Mouse (Mus musculus): ENCODE data around the gene Naa38. TPM values are rescaled to one million over a fixed set of nuclear protein-coding genes. Genes with fewer than 3 reads are reported as not detected.

The Naa38 gene
- polyA plus RNA-seq, 1 experiment from 2014 or later = 164 TPM

DNA sequence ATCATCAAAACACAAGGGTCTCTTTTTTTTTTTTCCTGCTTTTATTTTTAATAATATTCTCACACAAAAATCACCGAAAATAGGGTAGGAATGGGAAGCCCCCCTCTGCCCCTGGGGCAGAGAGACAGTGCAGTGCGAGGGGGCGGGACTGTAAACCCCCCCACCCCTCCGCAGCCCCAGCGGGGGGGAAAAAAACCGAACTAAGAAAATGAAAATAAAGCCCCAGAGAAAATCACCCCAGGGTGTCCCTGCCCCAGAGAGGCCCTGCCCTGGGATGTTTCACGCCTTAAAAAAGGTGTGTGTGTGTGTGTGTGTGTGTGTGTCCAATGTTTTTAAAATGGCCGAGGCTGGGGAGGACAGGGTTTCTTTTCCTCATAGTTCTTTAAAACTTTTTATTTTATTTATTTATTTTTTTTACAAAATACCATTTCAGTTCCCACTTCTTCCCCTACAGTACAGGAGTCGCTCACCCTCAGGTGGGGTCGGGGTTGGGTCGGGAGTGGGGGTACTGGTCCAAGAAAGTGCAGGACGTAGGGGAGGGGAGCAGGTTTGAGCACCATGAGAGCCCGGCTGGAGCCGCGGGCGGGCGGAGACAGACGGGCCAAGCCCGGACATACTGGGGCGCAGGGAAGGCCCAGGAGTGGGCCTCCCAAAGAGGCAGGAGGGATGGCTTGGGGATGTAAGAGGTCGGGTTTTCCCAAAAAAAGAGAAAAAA lies 3.4 kb downstream of the Naa38 start:
- 50% methylated on average over 21 of the region's 21 CpGs for WGBS
- no peaks in the 10 kb centered on the region for H3K27me3 ChIP-seq (replicated peaks; ENCODE audit: control insufficient read depth, insufficient read depth, low read length)
- no peak for TF ChIP-seq CTCF (IDR thresholded peaks at IDR 0.05; ENCODE audit: low read depth)
- peaks cover 37% of the 10 kb centered on the region for H3K36me3 ChIP-seq (ENCODE audit: control insufficient read depth, insufficient read depth)
- H3K9ac ChIP-seq (ENCODE audit: low read depth, low read length) = no peak overlapping the region
- no peak overlapping the region for H3K4me3 ChIP-seq (ENCODE audit: low read depth, low read length)
- 0 out of 2 replicates have a peak, but pooled peaks cover 5% of the 10 kb centered on the region for H3K4me1 ChIP-seq (replicated peaks; ENCODE audit: control insufficient read depth, insufficient read depth, low read length)
- no peak for ATAC-seq
- H3K9me3 ChIP-seq (ENCODE audit: control insufficient read depth) = no peaks in the 10 kb centered on the region
- peak overlapping the region; percentile 23 for H3K27ac ChIP-seq (ENCODE audit: low read depth, low read length)
- peak overlapping the region; percentile 76; the same call in 1 of the 2 replicates for H3K4me2 ChIP-seq (replicated peaks; ENCODE audit: low read depth)

DNA sequence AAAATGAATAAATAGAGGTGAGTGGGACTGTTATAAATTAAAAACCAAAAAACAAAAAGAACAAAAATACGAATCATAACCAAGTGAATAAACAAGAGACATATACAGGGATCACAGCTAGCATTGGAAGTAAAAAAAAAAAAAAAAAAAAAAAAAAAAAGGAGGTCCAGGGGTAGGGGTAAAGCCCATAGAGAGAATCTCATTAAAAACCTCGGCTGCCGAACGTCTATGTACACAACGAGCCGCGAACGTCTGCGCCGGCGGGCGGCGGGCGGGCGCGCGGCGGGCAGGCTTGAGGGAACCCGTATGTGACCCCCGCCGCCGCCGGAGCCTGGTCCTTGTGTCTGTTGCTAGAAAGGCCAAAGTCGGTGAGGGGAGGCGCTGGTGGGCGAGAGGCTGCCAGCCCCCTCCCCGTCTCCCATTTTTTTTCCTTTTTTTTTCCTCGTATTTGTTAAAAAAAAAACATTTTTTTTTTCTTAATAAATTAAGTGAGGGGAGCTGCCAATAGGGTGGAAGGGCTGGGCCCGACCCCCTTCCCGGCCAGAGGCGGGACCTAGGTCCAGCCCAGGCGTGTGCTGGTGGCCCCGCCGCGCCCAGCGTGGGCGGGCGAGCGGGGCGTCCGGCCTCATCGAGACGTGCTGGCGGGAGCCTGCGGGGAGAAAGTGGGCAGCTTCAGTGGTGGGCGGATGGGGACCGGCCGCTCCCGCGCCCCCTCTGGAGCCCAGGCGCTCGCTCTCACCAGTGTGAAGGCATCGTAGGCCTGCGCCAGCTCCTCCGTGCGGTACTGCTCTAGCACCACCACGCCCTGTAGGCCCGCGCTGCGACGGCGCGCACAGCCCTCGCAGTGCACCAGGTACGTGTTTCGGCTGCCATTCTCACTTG lies 4.2 kb downstream of the Naa38 start:
- Histone ChIP-seq H3K4me3 (ENCODE audit: low read depth, low read length) (no peak overlapping the region), H3K4me1 (replicated peaks; ENCODE audit: control insufficient read depth, insufficient read depth, low read length) (0 out of 2 replicates have a peak, but pooled peaks cover 5% of the 10 kb centered on the region), H3K4me2 (replicated peaks; ENCODE audit: low read depth) (0 out of 2 replicates have a peak overlapping the region, but pooled peaks have one; percentile 21), H3K9me3 (ENCODE audit: control insufficient read depth) (no peaks in the 10 kb centered on the region), H3K36me3 (ENCODE audit: control insufficient read depth, insufficient read depth) (peaks cover 45% of the 10 kb centered on the region), H3K9ac (ENCODE audit: low read depth, low read length) (no peak overlapping the region), H3K27ac (ENCODE audit: low read depth, low read length) (0 out of 2 replicates have a peak overlapping the region, but pooled peaks have one; percentile 41), H3K27me3 (replicated peaks; ENCODE audit: control insufficient read depth, insufficient read depth, low read length) (no peaks in the 10 kb centered on the region)
- ATAC-seq = no peak
- TF ChIP-seq CTCF (IDR thresholded peaks at IDR 0.05; ENCODE audit: low read depth) = no peak
- WGBS = 60% methylated on average over 65 of the region's 66 CpGs

DNA sequence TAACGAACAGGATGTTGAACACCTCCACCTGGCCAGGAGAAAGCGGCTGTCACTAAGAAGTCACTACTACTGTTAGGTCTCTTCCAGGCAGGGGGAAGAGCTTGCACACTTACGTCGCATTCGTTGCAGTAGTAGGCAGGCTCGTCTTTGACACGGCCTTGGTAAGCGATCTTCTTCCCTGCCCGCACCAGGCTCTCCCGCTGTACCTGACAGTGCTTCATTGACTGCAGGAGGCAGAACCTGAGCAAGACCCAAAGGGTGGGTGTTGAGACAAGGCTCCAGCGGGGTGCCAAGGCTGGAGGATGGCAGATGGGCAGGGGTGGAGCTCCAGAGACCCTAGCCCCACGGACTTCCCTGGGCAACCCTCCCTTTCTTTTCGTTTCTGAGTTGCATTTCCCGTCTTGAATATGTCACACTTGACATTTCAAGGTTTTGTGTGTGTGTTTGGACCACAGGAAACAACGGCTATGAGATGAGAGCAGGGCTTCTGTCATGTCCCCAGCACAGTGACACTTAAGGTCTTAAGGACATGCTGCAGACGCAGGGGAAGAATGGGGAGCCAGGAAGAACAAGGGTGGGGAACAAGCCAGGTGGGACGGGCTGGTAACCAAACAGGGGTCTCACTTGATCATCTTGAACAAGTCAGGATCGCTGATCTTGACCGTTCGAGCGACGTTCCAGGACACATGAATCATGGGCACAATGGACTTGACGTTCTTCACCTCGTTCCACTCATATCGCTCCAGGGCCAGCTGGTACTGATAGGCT lies 5.0 kb downstream of the Naa38 start:
- H3K4me2 ChIP-seq (replicated peaks; ENCODE audit: low read depth) = 0 out of 2 replicates have a peak overlapping the region, but pooled peaks have one; percentile 3
- 0 out of 2 replicates have a peak, but pooled peaks cover 5% of the 10 kb centered on the region for H3K4me1 ChIP-seq (replicated peaks; ENCODE audit: control insufficient read depth, insufficient read depth, low read length)
- no peak overlapping the region for H3K4me3 ChIP-seq (ENCODE audit: low read depth, low read length)
- H3K9ac ChIP-seq (ENCODE audit: low read depth, low read length) = no peak overlapping the region
- 81% methylated on average over 25 of the region's 25 CpGs for WGBS
- 0 out of 2 replicates have a peak overlapping the region, but pooled peaks have one; percentile 41 for H3K27ac ChIP-seq (ENCODE audit: low read depth, low read length)
- H3K27me3 ChIP-seq (replicated peaks; ENCODE audit: control insufficient read depth, insufficient read depth, low read length) = no peaks in the 10 kb centered on the region
- no peaks in the 10 kb centered on the region for H3K9me3 ChIP-seq (ENCODE audit: control insufficient read depth)
- no peak for TF ChIP-seq CTCF (IDR thresholded peaks at IDR 0.05; ENCODE audit: low read depth)
- no peak for ATAC-seq
- H3K36me3 ChIP-seq (ENCODE audit: control insufficient read depth, insufficient read depth) = peaks cover 54% of the 10 kb centered on the region

DNA sequence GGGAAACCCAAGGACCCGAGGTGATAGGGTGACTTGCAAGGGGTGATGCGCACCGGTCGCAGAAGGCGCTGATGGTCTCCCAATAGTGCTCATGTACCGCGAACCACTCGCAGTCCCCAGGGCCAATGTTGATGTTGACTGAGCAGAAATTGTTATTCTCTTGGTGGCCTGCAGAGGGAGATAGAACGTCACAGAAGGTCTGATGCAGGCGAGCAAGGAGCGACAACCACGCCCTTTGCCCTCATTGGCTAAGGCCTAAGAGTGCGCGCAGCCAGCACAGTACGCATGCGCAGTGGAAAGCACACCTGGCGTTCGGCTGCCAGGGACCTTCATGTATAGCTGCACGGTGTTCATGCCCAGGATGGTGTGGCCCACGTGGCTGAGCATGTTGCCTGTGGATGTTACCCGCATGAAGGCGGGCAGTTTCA lies 5.9 kb downstream of the Naa38 start:
- peak; percentile 99 for TF ChIP-seq CTCF (IDR thresholded peaks at IDR 0.05; ENCODE audit: low read depth)
- Histone ChIP-seq H3K4me3 (ENCODE audit: low read depth, low read length) (no peak overlapping the region), H3K27me3 (replicated peaks; ENCODE audit: control insufficient read depth, insufficient read depth, low read length) (no peaks in the 10 kb centered on the region), H3K27ac (ENCODE audit: low read depth, low read length) (peak overlapping the region; percentile 28; the same call in 1 of the 2 replicates), H3K4me2 (replicated peaks; ENCODE audit: low read depth) (0 out of 2 replicates have a peak overlapping the region, but pooled peaks have one; percentile 17), H3K4me1 (replicated peaks; ENCODE audit: control insufficient read depth, insufficient read depth, low read length) (0 out of 2 replicates have a peak, but pooled peaks cover 5% of the 10 kb centered on the region), H3K36me3 (ENCODE audit: control insufficient read depth, insufficient read depth) (peaks cover 63% of the 10 kb centered on the region), H3K9me3 (ENCODE audit: control insufficient read depth) (no peaks in the 10 kb centered on the region), H3K9ac (ENCODE audit: low read depth, low read length) (no peak overlapping the region)
- 10% methylated on average over 22 of the region's 22 CpGs for WGBS
- peak; percentile 82 for ATAC-seq

DNA sequence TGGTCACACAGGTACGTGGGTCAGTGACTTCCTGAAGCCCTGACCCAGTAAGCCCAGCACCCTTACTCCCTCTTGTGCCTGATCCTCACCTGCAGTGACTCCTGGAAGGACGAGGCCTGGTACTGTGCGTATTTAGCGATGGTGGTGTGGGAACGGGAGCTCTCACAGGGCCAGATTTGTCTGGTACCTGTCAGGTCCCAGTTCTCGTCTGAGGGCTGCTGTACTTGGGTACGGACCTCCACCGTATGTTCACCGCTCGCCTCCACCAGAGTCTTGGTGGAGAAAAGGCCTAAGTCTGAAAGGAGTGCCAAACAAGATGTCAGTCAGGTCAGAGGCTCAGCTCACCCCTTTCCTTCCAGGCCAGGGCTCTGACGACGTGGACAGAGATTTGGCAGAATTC lies 6.7 kb downstream of the Naa38 start:
- WGBS = 84% methylated on average over 12 of the region's 12 CpGs
- Histone ChIP-seq H3K4me1 (replicated peaks; ENCODE audit: control insufficient read depth, insufficient read depth, low read length) (no peaks in the 10 kb centered on the region), H3K9ac (ENCODE audit: low read depth, low read length) (no peak overlapping the region), H3K4me3 (ENCODE audit: low read depth, low read length) (no peak overlapping the region), H3K36me3 (ENCODE audit: control insufficient read depth, insufficient read depth) (peaks cover 71% of the 10 kb centered on the region), H3K4me2 (replicated peaks; ENCODE audit: low read depth) (no peak overlapping the region), H3K27ac (ENCODE audit: low read depth, low read length) (no peak overlapping the region), H3K27me3 (replicated peaks; ENCODE audit: control insufficient read depth, insufficient read depth, low read length) (no peaks in the 10 kb centered on the region), H3K9me3 (ENCODE audit: control insufficient read depth) (no peaks in the 10 kb centered on the region)
- no peak for TF ChIP-seq CTCF (IDR thresholded peaks at IDR 0.05; ENCODE audit: low read depth)
- ATAC-seq = no peak

Measured in intestine, postnatal 0 days (tissue).